Mouse (Mus musculus): ENCODE results near the gene Clrn1. TPM values are rescaled to one million over a fixed set of nuclear protein-coding genes. Genes with fewer than 3 reads are reported as not detected.

The Clrn1 gene
- 0.07 TPM in 1 of 2 replicates, not detected in the other for polyA plus RNA-seq (2016; fragmentation: Nextera tagmentation; extraction: Ambion mirVana)

GRCm38 (mm10) chr3:58884801-58885573 lies at the start of gene Clrn1:
TSS of gene Clrn1 (minus strand) at chr3:58885340.
- H3K9me3 ChIP-seq (replicated peaks): no peaks in the 10 kb centered on the region
- no peak within 1 kb of the TSS for H3K27ac ChIP-seq
- H3K4me2 ChIP-seq: no peak within 1 kb of the TSS
- WGBS (ENCODE audit: insufficient replicate concordance): 73% methylated on average over 20 of the region's 20 CpGs
- no peaks in the 10 kb centered on the region for H3K27me3 ChIP-seq (replicated peaks)
- no peaks in the 10 kb centered on the region for H3K36me3 ChIP-seq
- no peak within 1 kb of the TSS for H3K4me3 ChIP-seq
- no peak for ATAC-seq
- H3K4me1 ChIP-seq: no peaks in the 10 kb centered on the region
- H3K9ac ChIP-seq: no peak within 1 kb of the TSS

GRCm38 (mm10) chr3:58924027-58924426 lies 38.9 kb upstream of the Clrn1 start:
- Histone ChIP-seq H3K27ac (no peak overlapping the region), H3K27me3 (replicated peaks) (no peaks in the 10 kb centered on the region), H3K4me1 (no peaks in the 10 kb centered on the region; the same call in 1 of the 2 replicates), H3K4me2 (no peak overlapping the region), H3K36me3 (no peaks in the 10 kb centered on the region), H3K9me3 (replicated peaks) (no peaks in the 10 kb centered on the region), H3K9ac (no peak overlapping the region), H3K4me3 (no peak overlapping the region)
- ATAC-seq: no peak
- 61% methylated on average over 7 of the region's 7 CpGs for WGBS (ENCODE audit: insufficient replicate concordance)

- Histone ChIP-seq H3K36me3 (no peaks in the 10 kb centered on the region), H3K9me3 (replicated peaks) (no peaks in the 10 kb centered on the region), H3K4me2 (no peak overlapping the region), H3K4me1 (no peaks in the 10 kb centered on the region; the same call in 1 of the 2 replicates), H3K27me3 (replicated peaks) (no peaks in the 10 kb centered on the region), H3K27ac (no peak overlapping the region), H3K4me3 (no peak overlapping the region), H3K9ac (no peak overlapping the region)
- 65% methylated on average over 4 of the region's 11 CpGs for WGBS (ENCODE audit: insufficient replicate concordance)
- no peak for ATAC-seq
Measured at GRCm38 (mm10) chr3:58923140-58923539, 38.0 kb upstream of the Clrn1 start.

GRCm38 (mm10) chr3:58922636-58923035 lies 37.5 kb upstream of the Clrn1 start:
- Histone ChIP-seq H3K27me3 (replicated peaks) (no peaks in the 10 kb centered on the region), H3K9me3 (replicated peaks) (no peaks in the 10 kb centered on the region), H3K4me1 (no peaks in the 10 kb centered on the region; the same call in 1 of the 2 replicates), H3K9ac (no peak overlapping the region), H3K27ac (no peak overlapping the region), H3K36me3 (no peaks in the 10 kb centered on the region), H3K4me3 (no peak overlapping the region), H3K4me2 (no peak overlapping the region)
- no peak for ATAC-seq
- 74% methylated on average over 7 of the region's 7 CpGs for WGBS (ENCODE audit: insufficient replicate concordance)

GRCm38 (mm10) chr3:58921316-58921715 lies 36.2 kb upstream of the Clrn1 start:
- no peaks in the 10 kb centered on the region for H3K27me3 ChIP-seq (replicated peaks)
- no peak overlapping the region for H3K4me2 ChIP-seq
- H3K4me1 ChIP-seq: no peaks in the 10 kb centered on the region; the same call in 1 of the 2 replicates
- no peak overlapping the region for H3K27ac ChIP-seq
- no peak overlapping the region for H3K9ac ChIP-seq
- no peak overlapping the region for H3K4me3 ChIP-seq
- no peak for ATAC-seq
- no peaks in the 10 kb centered on the region for H3K36me3 ChIP-seq
- no peaks in the 10 kb centered on the region for H3K9me3 ChIP-seq (replicated peaks)
- 48% methylated on average over 5 of the region's 5 CpGs for WGBS (ENCODE audit: insufficient replicate concordance)

GRCm38 (mm10) chr3:58904656-58905055 lies 19.5 kb upstream of the Clrn1 start:
- Histone ChIP-seq H3K4me3 (no peak overlapping the region), H3K36me3 (no peaks in the 10 kb centered on the region), H3K9me3 (replicated peaks) (no peaks in the 10 kb centered on the region), H3K4me1 (no peaks in the 10 kb centered on the region), H3K27ac (no peak overlapping the region), H3K9ac (no peak overlapping the region), H3K27me3 (replicated peaks) (no peaks in the 10 kb centered on the region), H3K4me2 (no peak overlapping the region)
- no peak for ATAC-seq
- WGBS (ENCODE audit: insufficient replicate concordance): 56% methylated on average over 2 of the region's 2 CpGs

GRCm38 (mm10) chr3:58902051-58902758 lies 17.1 kb upstream of the Clrn1 start:
- Histone ChIP-seq H3K4me2 (no peak overlapping the region), H3K4me1 (no peaks in the 10 kb centered on the region), H3K27me3 (replicated peaks) (no peaks in the 10 kb centered on the region), H3K36me3 (no peaks in the 10 kb centered on the region), H3K27ac (no peak overlapping the region), H3K4me3 (no peak overlapping the region), H3K9me3 (replicated peaks) (no peaks in the 10 kb centered on the region), H3K9ac (no peak overlapping the region)
- no peak for ATAC-seq
- 79% methylated on average over 13 of the region's 13 CpGs for WGBS (ENCODE audit: insufficient replicate concordance)

GRCm38 (mm10) chr3:58895131-58895530 lies 10.0 kb upstream of the Clrn1 start:
- H3K36me3 ChIP-seq: no peaks in the 10 kb centered on the region
- no peak overlapping the region for H3K9ac ChIP-seq
- H3K27me3 ChIP-seq (replicated peaks): no peaks in the 10 kb centered on the region
- no peak overlapping the region for H3K4me2 ChIP-seq
- no peak overlapping the region for H3K27ac ChIP-seq
- WGBS (ENCODE audit: insufficient replicate concordance): 67% methylated on average over 5 of the region's 5 CpGs
- no peak overlapping the region for H3K4me3 ChIP-seq
- H3K9me3 ChIP-seq (replicated peaks): no peaks in the 10 kb centered on the region
- ATAC-seq: no peak
- H3K4me1 ChIP-seq: no peaks in the 10 kb centered on the region

GRCm38 (mm10) chr3:58894529-58894928 lies 9.4 kb upstream of the Clrn1 start:
- 65% methylated on average over 3 of the region's 3 CpGs for WGBS (ENCODE audit: insufficient replicate concordance)
- H3K27ac ChIP-seq: no peak overlapping the region
- no peaks in the 10 kb centered on the region for H3K4me1 ChIP-seq
- H3K4me2 ChIP-seq: no peak overlapping the region
- H3K4me3 ChIP-seq: no peak overlapping the region
- ATAC-seq: no peak
- H3K36me3 ChIP-seq: no peaks in the 10 kb centered on the region
- no peaks in the 10 kb centered on the region for H3K27me3 ChIP-seq (replicated peaks)
- H3K9me3 ChIP-seq (replicated peaks): no peaks in the 10 kb centered on the region
- no peak overlapping the region for H3K9ac ChIP-seq

- H3K36me3 ChIP-seq: no peaks in the 10 kb centered on the region
- no peak overlapping the region for H3K27ac ChIP-seq
- no peaks in the 10 kb centered on the region for H3K27me3 ChIP-seq (replicated peaks)
- no peaks in the 10 kb centered on the region for H3K4me1 ChIP-seq
- no peak overlapping the region for H3K4me2 ChIP-seq
- 61% methylated on average over 3 of the region's 3 CpGs for WGBS (ENCODE audit: insufficient replicate concordance)
- H3K9ac ChIP-seq: no peak overlapping the region
- no peaks in the 10 kb centered on the region for H3K9me3 ChIP-seq (replicated peaks)
- ATAC-seq: no peak
- no peak overlapping the region for H3K4me3 ChIP-seq
Measured at GRCm38 (mm10) chr3:58889670-58890069, 4.5 kb upstream of the Clrn1 start.

GRCm38 (mm10) chr3:58888131-58888715 lies 3.1 kb upstream of the Clrn1 start:
- Histone ChIP-seq H3K36me3 (no peaks in the 10 kb centered on the region), H3K4me1 (no peaks in the 10 kb centered on the region), H3K4me3 (no peak overlapping the region), H3K27me3 (replicated peaks) (no peaks in the 10 kb centered on the region), H3K9ac (no peak overlapping the region), H3K27ac (no peak overlapping the region), H3K4me2 (no peak overlapping the region), H3K9me3 (replicated peaks) (no peaks in the 10 kb centered on the region)
- ATAC-seq: no peak
- WGBS (ENCODE audit: insufficient replicate concordance): 71% methylated on average over 7 of the region's 7 CpGs

GRCm38 (mm10) chr3:58887719-58888118 lies 2.6 kb upstream of the Clrn1 start:
- no peaks in the 10 kb centered on the region for H3K36me3 ChIP-seq
- H3K27me3 ChIP-seq (replicated peaks): no peaks in the 10 kb centered on the region
- no peak for ATAC-seq
- no peak overlapping the region for H3K4me2 ChIP-seq
- H3K4me1 ChIP-seq: no peaks in the 10 kb centered on the region
- H3K9me3 ChIP-seq (replicated peaks): no peaks in the 10 kb centered on the region
- H3K4me3 ChIP-seq: no peak overlapping the region
- no peak overlapping the region for H3K27ac ChIP-seq
- H3K9ac ChIP-seq: no peak overlapping the region
- WGBS (ENCODE audit: insufficient replicate concordance): 70% methylated on average over 10 of the region's 10 CpGs
